ENCODE assay signal across 10 mouse cellular contexts in the genomic region with DNA sequence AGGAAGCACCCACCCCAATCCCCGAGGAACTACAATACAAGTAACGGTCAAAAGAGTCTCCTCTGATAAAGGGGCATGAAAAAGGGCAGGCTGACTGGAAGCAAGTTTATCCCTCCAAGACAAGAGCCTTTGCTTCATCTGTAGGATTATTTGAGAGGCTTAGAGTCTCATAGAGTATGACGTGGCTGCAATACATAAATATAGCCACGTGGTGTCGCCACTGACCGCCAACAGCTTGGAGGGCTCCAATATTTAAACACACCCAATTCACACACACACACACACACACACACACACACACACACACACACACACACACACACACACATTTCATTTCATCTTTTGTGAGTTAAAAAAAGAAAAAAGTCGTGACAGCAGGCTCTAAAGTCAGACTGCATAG. TPM values are rescaled to one million over a fixed set of nuclear protein-coding genes. Genes with fewer than 3 reads are reported as not detected.
DNase-seq lines count a peak whose midpoint lies in the region; ATAC-seq lines count a peak whose summit lies in the region.
"Had no signal": no experiment of that assay in that cellular context is flagged by ENCODE, and none has a peak within 500 bp of the region (broad histone marks: within the 10 kb centered on the region; RNA-seq: fewer than 3 reads in every experiment).

No protein-coding gene starts in this region.

- H3K9ac ChIP-seq in midbrain, embryonic 15.5 days = no peak overlapping the region
- H3K9ac ChIP-seq in embryonic facial prominence, embryonic 11.5 days (replicated peaks; ENCODE audit: low read length) = no peak overlapping the region
- H3K9ac ChIP-seq: neural tube, embryonic 12.5 days had no signal

- H3K9me3 ChIP-seq in midbrain, embryonic 10.5 days (replicated peaks) = no peaks in the 10 kb centered on the region
- H3K9me3 ChIP-seq in midbrain, embryonic 15.5 days = no peaks in the 10 kb centered on the region
- no peaks in the 10 kb centered on the region for H3K9me3 ChIP-seq in embryonic facial prominence, embryonic 11.5 days (replicated peaks; ENCODE audit: control insufficient read depth, low read length)
- H3K9me3 ChIP-seq: neural tube, embryonic 12.5 days had no signal

- H3K27me3 ChIP-seq in midbrain, embryonic 10.5 days (ENCODE audit: low read depth, poor library complexity, severe bottlenecking) = no peaks in the 10 kb centered on the region
- H3K27me3 ChIP-seq in midbrain, embryonic 15.5 days (replicated peaks) = no peaks in the 10 kb centered on the region
- no peaks in the 10 kb centered on the region for H3K27me3 ChIP-seq in embryonic facial prominence, embryonic 11.5 days (ENCODE audit: control insufficient read depth, insufficient read depth, low read length)
- H3K27me3 ChIP-seq: neural tube, embryonic 12.5 days had no signal

- 10% methylated on average over 7 of the region's 7 CpGs for WGBS in midbrain, embryonic 10.5 days
- 13% methylated on average over 7 of the region's 7 CpGs for WGBS in midbrain, embryonic 15.5 days
- 11% methylated on average over 7 of the region's 7 CpGs for WGBS in embryonic facial prominence, embryonic 11.5 days

- DNase-seq in midbrain, embryonic 10.5 days (ENCODE audit: low spot score) = peak; percentile 48
- peak; percentile 36 for DNase-seq in adrenal gland, adult 8-10 months
- peak; percentile 64 for DNase-seq in embryonic facial prominence, embryonic 11.5 days (ENCODE audit: low spot score)
- DNase-seq in kidney, postnatal 36 days = peak; percentile 43 to 78
- DNase-seq in lung, adult 18-20 months = peak; percentile 33 to 55
- DNase-seq in right cerebral cortex, postnatal 10 days (ENCODE audit: low spot score in 2 of 2) = peak; percentile 67 to 75
- peak; percentile 26 to 64 for DNase-seq in urinary bladder, postnatal 4 days (ENCODE audit: low spot score in 2 of 2)

- no peaks in the 10 kb centered on the region for H3K4me1 ChIP-seq in midbrain, embryonic 10.5 days
- H3K4me1 ChIP-seq in midbrain, embryonic 15.5 days = peaks cover 4% of the 10 kb centered on the region; the same call in 1 of the 2 replicates
- H3K4me1 ChIP-seq in embryonic facial prominence, embryonic 11.5 days (ENCODE audit: control insufficient read depth, insufficient read depth, low read length) = no peaks in the 10 kb centered on the region
- H3K4me1 ChIP-seq: neural tube, embryonic 12.5 days had no signal

- H3K4me3 ChIP-seq in midbrain, embryonic 10.5 days = no peak overlapping the region
- no peak overlapping the region for H3K4me3 ChIP-seq in midbrain, embryonic 15.5 days
- H3K4me3 ChIP-seq in embryonic facial prominence, embryonic 11.5 days (ENCODE audit: low read depth, low read length) = no peak overlapping the region
- H3K4me3 ChIP-seq: erythroblast, embryonic 14.5 days; neural tube, embryonic 12.5 days had no signal

- no peak for ATAC-seq in midbrain, embryonic 15.5 days (replicated peaks)
- ATAC-seq in embryonic facial prominence, embryonic 11.5 days (replicated peaks; ENCODE audit: insufficient number of reproducible peaks, low FRiP score, low TSS enrichment, low read depth) = no peak

- no peak overlapping the region for H3K27ac ChIP-seq in midbrain, embryonic 10.5 days (replicated peaks)
- H3K27ac ChIP-seq in midbrain, embryonic 15.5 days = no peak overlapping the region
- no peak overlapping the region for H3K27ac ChIP-seq in embryonic facial prominence, embryonic 11.5 days (replicated peaks; ENCODE audit: low read depth, low read length)
- H3K27ac ChIP-seq: neural tube, embryonic 12.5 days had no signal

- no peak overlapping the region for H3K4me2 ChIP-seq in midbrain, embryonic 15.5 days
- H3K4me2 ChIP-seq in embryonic facial prominence, embryonic 11.5 days (ENCODE audit: low read depth, low read length) = no peak overlapping the region
- H3K4me2 ChIP-seq: neural tube, embryonic 12.5 days had no signal

- no peaks in the 10 kb centered on the region for H3K36me3 ChIP-seq in midbrain, embryonic 10.5 days
- no peaks in the 10 kb centered on the region for H3K36me3 ChIP-seq in midbrain, embryonic 15.5 days (replicated peaks)
- H3K36me3 ChIP-seq in embryonic facial prominence, embryonic 11.5 days (replicated peaks; ENCODE audit: control insufficient read depth, insufficient read depth, low read depth, low read length) = no peaks in the 10 kb centered on the region
- H3K36me3 ChIP-seq: neural tube, embryonic 12.5 days had no signal

RNA-seq across cellular contexts. Expression of gene Clcn5, which starts 3.1 kb away (rescaled TPM):
- polyA plus RNA-seq in midbrain, embryonic 10.5 days (2016; fragmentation: Nextera tagmentation; extraction: Ambion mirVana) = 11.4 and 11.8 TPM in 2 replicates
- 7.8 and 7.9 TPM in 2 replicates for polyA plus RNA-seq in midbrain, embryonic 15.5 days (2015; fragmentation: Nextera tagmentation; extraction: Ambion mirVana)
- total RNA-seq in adrenal gland, adult 8-10 months (2022) = 10 to 100 TPM; 34.3 to 36.6 (median 36.2) TPM
- 21.4 and 23.8 TPM in 2 replicates for polyA plus RNA-seq in embryonic facial prominence, embryonic 11.5 days (2014; fragmentation: Nextera tagmentation; extraction: Ambion mirVana)

RNA-seq across cellular contexts. Expression of gene Usp27x, which starts 53.3 kb away (rescaled TPM):
- polyA plus RNA-seq in midbrain, embryonic 10.5 days (2016; fragmentation: Nextera tagmentation; extraction: Ambion mirVana) = 0.64 and 0.70 TPM in 2 replicates
- polyA plus RNA-seq in midbrain, embryonic 15.5 days (2015; fragmentation: Nextera tagmentation; extraction: Ambion mirVana) = 2.8 and 3.7 TPM in 2 replicates
- 10 to 100 TPM; 27.7 to 36.7 (median 32.1) TPM for total RNA-seq in adrenal gland, adult 8-10 months (2022)
- 0.54 and 0.74 TPM in 2 replicates for polyA plus RNA-seq in embryonic facial prominence, embryonic 11.5 days (2014; fragmentation: Nextera tagmentation; extraction: Ambion mirVana)
- polyA plus RNA-seq: erythroblast, embryonic 14.5 days had no signal
